Mouse (Mus musculus): ENCODE measurements around the gene BC016579.

- TF ChIP-seq CTCF (IDR thresholded peaks at IDR 0.05; ENCODE audit: low read depth, low read length): no peak; the same call in 1 of the 2 replicates
- no peak for TF ChIP-seq GATA1 (IDR thresholded peaks at IDR 0.05; ENCODE audit: borderline replicate concordance, low read length)
- no peak for TF ChIP-seq TAL1 (conservative IDR thresholded peaks at IDR 0.05; ENCODE audit: low read depth, low read length)
Measured at GRCm38 (mm10) chr16:45609300-45609699, 44.6 kb downstream of the BC016579 start.

All from G1E (cell line).